Mouse (Mus musculus): ENCODE measurements around the gene Zfp239.

Gene Zfp239

DNA sequence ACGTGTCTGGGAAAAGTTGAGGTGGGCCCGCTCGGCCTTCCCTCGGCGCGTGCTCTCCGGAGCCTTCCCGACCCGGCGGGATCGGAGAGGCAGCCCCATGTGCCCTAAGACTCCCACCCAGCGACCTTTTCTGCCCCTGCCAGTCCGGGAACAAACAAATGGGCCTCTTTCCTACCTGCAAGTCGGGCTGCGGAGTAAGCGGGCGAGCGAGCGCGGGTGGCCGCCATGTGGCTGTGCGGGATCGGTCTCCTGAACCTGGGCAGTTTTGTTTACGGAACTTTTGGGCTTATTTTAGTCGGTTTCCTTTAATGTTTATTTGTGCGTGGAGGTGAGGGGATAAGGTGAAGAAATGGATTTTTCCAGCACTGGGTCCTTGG, 46.1 kb downstream of the Zfp239 start:
- no peak for DNase-seq

DNA sequence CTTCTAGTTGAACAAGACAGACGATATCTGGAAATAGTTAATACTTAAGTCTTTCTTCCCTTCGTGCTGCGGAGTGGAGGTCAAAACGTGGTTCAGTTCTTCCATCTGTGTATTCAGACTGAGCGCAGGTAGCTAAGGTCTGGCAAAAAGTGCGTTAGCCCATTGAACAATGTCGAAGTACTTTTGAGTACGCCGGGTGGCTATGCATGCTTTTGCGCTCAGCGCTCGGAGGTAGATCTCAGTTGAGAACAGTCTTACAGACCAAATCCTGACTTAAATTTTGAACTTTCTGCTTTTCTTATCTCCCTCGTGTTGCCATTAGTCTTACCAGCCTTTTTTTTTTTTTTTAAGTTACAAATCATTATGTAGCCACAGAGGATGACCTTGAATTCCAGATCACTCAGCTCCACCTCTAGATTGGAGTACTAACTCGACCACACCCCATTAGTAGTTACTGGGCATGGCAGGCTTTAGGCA, 46.6 kb downstream of the Zfp239 start:
- DNase-seq, result no peak

GRCm38 (mm10) chr6:117910120-117910661, 48.3 kb downstream of the Zfp239 start:
- DNase-seq, result no peak

DNA sequence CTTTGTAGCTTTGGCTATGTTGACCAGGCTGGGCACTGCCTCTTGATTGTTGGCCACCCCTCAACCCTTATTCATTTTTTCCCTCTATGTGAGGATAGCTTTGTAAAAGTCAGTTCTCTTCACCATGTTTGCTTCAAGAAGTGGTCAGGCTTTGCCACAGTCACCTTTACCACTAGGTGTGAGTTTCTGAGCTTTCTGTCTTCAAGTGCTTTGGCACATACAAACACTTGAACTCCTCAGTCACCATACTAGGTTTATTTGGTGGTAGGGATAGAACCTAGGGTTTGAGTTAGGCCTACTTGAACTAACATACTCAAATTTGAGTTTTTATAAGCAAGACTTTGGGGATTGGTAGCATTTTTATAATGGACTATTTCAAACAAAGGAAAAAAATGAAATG, 52.6 kb downstream of the Zfp239 start:
- no peak for DNase-seq

GRCm38 (mm10) chr6:117916205-117916736, 54.4 kb downstream of the Zfp239 start:
- DNase-seq, result no peak

DNA sequence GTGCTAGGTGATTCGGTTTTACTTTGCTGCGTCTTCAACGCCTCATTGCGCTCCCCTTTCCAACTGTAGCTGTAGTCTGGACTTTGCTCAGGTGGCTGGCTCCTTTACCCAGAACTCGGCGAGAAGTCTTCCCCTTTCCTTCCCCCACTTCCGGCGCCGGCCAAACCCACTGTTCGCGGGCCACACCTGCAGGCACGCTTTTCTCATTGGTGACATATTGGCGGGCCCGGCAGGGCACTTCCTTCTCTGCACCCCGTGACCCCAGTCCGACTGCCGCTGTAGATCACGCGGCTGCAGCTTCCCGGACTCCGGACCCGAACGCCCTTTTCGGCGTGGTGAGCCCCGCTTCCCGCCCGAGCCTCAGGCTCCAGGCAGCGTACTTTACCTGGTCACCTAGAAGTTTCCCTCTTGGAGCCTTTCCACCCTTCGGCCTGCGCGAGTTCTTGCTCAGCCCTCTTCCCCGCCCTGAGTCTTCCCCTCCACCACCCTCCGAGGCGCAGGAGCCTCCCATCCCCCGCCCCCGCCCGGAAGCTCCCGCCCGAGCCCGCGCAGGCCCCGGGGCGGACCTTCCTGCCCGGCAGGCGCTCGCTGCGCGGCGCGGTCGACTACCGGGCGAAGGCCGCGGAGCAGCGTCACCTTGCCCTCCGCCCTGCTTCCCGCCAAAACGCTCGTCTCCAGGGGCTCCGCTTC, 55.0 kb downstream of the Zfp239 start:
- DNase-seq, result peak; percentile 91 to 92

DNA sequence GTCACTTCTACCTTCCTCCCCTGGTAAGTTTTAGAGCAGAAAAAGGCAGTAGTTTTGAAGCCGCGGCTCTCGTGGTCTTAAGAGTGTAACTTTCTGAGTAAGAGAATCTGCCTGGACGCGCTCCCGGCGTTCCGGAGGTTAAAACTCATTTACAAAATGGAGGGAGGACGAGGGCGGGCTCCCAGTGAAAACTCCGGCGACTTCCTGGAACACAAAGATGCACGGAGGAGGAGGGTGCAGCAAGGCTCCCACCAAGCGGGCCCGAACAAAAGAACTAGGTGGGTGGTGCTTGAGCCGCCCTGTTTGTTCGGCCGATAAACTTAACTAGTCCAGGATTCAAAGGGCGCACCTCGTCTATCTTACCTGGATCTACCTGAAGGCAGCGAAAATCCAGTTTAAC, 55.7 kb downstream of the Zfp239 start:
- DNase-seq, result peak; percentile 77 to 80

DNA sequence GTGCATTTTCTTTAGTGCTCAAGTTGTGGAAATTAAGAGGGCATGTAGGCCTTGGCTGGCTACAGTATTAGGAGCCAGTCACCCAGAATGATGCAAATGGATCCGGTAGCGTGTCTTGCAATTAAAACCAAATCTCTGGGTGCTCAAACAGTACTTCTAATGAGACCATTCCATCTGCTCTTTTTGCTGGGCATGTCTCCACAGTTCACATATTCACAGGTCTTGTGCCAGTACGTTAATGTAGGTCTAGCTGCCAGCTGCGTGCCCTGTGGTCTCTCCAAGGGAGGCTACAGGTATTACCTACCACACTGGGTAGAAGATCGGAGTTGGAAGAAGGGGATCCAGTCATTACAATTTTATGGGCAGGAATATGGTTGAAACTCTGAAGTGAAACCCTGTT, 56.1 kb downstream of the Zfp239 start:
- no peak for DNase-seq

GRCm38 (mm10) chr6:117920659-117921640, 59.0 kb downstream of the Zfp239 start:
- DNase-seq, result peak; percentile 32 to 53

DNA sequence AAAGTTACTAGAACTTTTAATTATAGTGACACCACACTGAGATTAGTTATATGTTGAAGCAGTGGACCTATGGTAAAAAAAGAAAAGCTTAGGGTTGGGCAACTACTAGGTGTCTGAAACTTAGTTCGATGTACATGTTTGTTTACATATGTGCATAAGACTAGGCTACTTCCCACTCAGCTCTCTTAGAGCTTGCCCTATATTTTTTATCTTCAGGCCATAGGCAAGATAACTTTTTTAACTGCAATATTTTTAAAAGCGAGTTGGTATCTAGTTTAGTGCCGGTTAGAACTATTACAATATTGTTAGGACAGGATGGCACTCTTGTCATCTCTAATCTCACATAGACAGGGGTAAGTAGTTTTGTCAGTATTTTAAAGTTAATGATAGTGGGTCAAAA, 60.1 kb downstream of the Zfp239 start:
- DNase-seq, result no peak

Data from lung, adult 18-20 months (tissue).